Mouse (Mus musculus) liver, embryonic 16.5 days (tissue): ENCODE measurements around the gene Slc25a23. TPM values are rescaled to one million over a fixed set of nuclear protein-coding genes. Genes with fewer than 3 reads are reported as not detected.
A peak's percentile ranks its signal among the peaks of the same experiment; 100 is the strongest.

Experiments used
- ATAC-seq: fragments of 200-750 bp; cut with Nextera tagmentation; 2 replicates; pipeline ENCODE4 v1.8.0; 2017; ENCODE audit warnings: low read depth, mild to moderate bottlenecking, moderate number of reproducible peaks, moderate library complexity
- H3K27ac ChIP-seq: fragments of 300-500 bp; sonication (generic); 2 replicates; pipeline ENCODE4 v1.5.1; 2014; ENCODE audit warnings: mild to moderate bottlenecking, low read length
- H3K27me3 ChIP-seq: fragments of 300-500 bp; sonication (generic); 2 replicates; pipeline ENCODE4 v1.6.1; 2014; ENCODE audit warnings: low read depth, low read length, mixed read lengths; ENCODE audit not compliant: control insufficient read depth, insufficient read depth
- H3K36me3 ChIP-seq: fragments of 300-500 bp; sonication (generic); 2 replicates; pipeline ENCODE4 v1.6.1; 2014; ENCODE audit warnings: mild to moderate bottlenecking; ENCODE audit not compliant: control insufficient read depth, insufficient read depth
- H3K4me1 ChIP-seq: fragments of 300-500 bp; sonication (generic); 2 replicates; pipeline ENCODE4 v1.6.1; 2014; ENCODE audit warnings: low read depth, low read length, mixed read lengths; ENCODE audit not compliant: control insufficient read depth
- H3K4me2 ChIP-seq: fragments of 300-500 bp; sonication (generic); 2 replicates; pipeline ENCODE4 v1.6.1; 2014; ENCODE audit warnings: low read depth, low read length, mixed read lengths
- H3K4me3 ChIP-seq: fragments of 300-500 bp; sonication (generic); 2 replicates; pipeline ENCODE4 v1.5.1; 2014; ENCODE audit warnings: low read depth, mild to moderate bottlenecking, low read length
- H3K9ac ChIP-seq: fragments of 300-500 bp; sonication (generic); 2 replicates; pipeline ENCODE4 v1.6.1; 2014; ENCODE audit warnings: low read depth, low read length
- H3K9me3 ChIP-seq: fragments of 300-500 bp; sonication (generic); replicated peaks from 2 replicates; pipeline ENCODE4 v1.6.1; 2016; ENCODE audit warnings: low read length; ENCODE audit not compliant: control insufficient read depth
- WGBS: fragments of 180-500 bp; shearing (Covaris S2); extraction: QIAGEN DNeasy Blood & Tissue Kit; methylation state at CpG from one replicate; pipeline ENCODE4 v1.1.7; 2014; ENCODE audit not compliant: insufficient replicate concordance; 5-methylcytosine and 5-hydroxymethylcytosine counted together
- polyA plus RNA-seq: library from polyadenylated mRNA; unstranded; fragments of >200 nt; fragmentation: Nextera tagmentation; extraction: Ambion mirVana; gene quantifications from 2 replicates; pipeline ENCODE4 v1.2.1, GENCODE M21; 2015

Slc25a23 gene
- 4.4 and 7.0 TPM in 2 replicates for polyA plus RNA-seq

DNA sequence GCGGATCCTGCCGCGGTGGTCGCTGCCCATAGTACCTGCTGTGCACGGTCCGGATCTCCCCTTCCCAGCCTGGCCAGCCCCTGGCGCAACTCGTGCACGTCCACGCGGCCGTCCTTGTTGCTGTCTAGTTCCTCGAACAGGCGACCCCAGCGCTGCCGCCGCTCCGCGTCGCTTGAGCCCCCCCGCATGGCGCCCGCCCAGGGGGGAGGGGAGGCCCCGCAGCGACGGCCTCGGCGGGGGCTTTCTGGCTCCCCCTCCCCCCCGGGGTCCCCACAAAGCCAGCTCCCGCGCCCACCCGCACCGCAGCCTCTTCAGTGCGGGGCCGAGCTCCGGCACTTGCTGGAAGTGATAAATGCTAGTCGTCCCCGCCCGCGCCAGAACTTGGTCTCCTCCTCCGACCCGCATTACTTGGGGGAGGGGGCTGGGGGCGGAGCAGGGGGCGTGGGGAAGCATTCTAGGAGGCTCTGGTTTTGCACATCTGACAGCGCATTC is at the start of gene Slc25a23:
Gene Slc25a23 (minus strand): TSS at position 378 of the 492 bp plus-strand sequence.
- WGBS = under 1% methylated on average over 39 of the region's 45 CpGs
- Histone ChIP-seq H3K9ac (peak within 1 kb of the TSS; percentile 63), H3K4me2 (peak within 1 kb of the TSS; percentile 90), H3K27ac (peak within 1 kb of the TSS; percentile 75), H3K36me3 (no peaks in the 10 kb centered on the region), H3K27me3 (peaks cover 45% of the 10 kb centered on the region), H3K4me1 (peaks cover 19% of the 10 kb centered on the region), H3K9me3 (no peaks in the 10 kb centered on the region), H3K4me3 (peak within 1 kb of the TSS; percentile 65)
- peak; percentile 33 for ATAC-seq

DNA sequence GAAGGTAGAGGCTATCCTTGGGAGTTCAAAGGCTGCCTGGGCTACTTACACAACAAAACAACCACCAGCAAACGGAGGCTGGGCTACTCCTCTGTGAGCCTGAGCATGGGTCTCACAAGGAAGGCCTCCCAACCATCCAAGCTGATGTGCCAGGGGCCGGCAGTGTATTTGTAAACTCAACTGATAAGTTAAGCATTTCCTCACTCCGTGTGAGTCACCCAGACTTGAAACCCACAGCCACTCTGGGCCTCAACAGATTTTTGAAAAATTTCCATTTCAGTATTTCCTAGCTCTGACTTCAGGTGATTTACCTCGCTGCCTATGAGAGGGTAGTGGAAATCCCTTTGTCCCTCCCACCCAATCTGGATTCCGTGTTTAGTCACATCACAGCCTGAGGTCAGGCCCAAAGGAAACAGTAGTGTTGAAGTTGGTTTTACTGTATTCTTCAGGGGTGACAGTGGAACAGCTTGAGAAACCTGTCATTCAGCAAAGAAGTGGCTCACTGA is 49.1 kb upstream of the Slc25a23 start:
- Histone ChIP-seq H3K9ac (no peak overlapping the region), H3K27ac (no peak overlapping the region), H3K4me2 (no peak overlapping the region), H3K4me3 (no peak overlapping the region), H3K27me3 (peaks cover 20% of the 10 kb centered on the region), H3K36me3 (no peaks in the 10 kb centered on the region), H3K9me3 (no peaks in the 10 kb centered on the region), H3K4me1 (no peaks in the 10 kb centered on the region; the same call in none of the 2 replicates)
- ATAC-seq = no peak
- WGBS = 37% methylated on average over 5 of the region's 5 CpGs

DNA sequence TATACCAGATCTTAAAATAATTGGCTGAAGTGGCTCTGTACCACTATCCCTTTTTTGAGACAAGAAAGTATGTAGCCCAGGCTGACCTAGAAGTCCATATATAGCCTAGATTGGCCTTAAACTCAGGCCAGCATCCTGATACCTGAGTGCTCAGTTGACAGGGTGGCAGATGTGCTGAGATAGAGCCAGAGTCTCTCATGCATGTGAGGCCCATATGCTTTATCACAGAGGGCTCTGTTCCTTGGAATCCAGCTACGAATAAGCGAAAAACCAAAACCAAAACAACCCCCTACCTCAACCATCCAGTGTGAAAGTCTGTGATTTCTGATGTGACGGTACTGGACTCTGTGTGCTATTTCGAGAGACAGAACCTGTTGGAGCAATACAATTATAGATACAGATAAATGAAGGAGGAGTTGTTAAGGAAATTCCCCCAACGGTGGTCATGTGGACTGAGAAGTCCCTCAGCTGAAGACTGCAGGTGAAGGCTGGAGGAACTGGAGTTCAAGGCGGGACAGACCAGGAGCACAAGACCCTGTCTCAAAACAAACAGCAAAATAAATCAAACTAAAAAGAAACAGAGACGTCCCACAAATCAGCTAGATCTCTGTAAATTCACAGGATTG is 48.5 kb upstream of the Slc25a23 start:
- Histone ChIP-seq H3K9me3 (no peaks in the 10 kb centered on the region), H3K4me2 (no peak overlapping the region), H3K4me3 (no peak overlapping the region), H3K9ac (no peak overlapping the region), H3K4me1 (no peaks in the 10 kb centered on the region; the same call in none of the 2 replicates), H3K36me3 (no peaks in the 10 kb centered on the region), H3K27ac (no peak overlapping the region), H3K27me3 (peaks cover 20% of the 10 kb centered on the region)
- no peak for ATAC-seq
- WGBS = 57% methylated on average over 7 of the region's 7 CpGs

DNA sequence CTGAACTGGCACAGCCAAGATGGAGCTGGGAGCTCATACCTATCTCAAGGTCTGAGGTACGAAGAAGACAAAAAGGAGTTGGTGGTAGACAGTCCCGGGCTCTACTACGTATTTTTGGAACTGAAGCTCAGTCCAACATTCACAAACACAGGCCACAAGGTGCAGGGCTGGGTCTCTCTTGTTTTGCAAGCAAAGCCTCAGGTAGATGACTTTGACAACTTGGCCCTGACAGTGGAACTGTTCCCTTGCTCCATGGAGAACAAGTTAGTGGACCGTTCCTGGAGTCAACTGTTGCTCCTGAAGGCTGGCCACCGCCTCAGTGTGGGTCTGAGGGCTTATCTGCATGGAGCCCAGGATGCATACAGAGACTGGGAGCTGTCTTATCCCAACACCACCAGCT is 47.4 kb upstream of the Slc25a23 start:
- no peak overlapping the region for H3K27ac ChIP-seq
- no peak overlapping the region for H3K4me3 ChIP-seq
- H3K9ac ChIP-seq = no peak overlapping the region
- H3K4me2 ChIP-seq = no peak overlapping the region
- H3K4me1 ChIP-seq = no peaks in the 10 kb centered on the region; the same call in none of the 2 replicates
- no peaks in the 10 kb centered on the region for H3K9me3 ChIP-seq
- WGBS = 58% methylated on average over 5 of the region's 5 CpGs
- no peak for ATAC-seq
- H3K27me3 ChIP-seq = peaks cover 20% of the 10 kb centered on the region
- H3K36me3 ChIP-seq = no peaks in the 10 kb centered on the region

DNA sequence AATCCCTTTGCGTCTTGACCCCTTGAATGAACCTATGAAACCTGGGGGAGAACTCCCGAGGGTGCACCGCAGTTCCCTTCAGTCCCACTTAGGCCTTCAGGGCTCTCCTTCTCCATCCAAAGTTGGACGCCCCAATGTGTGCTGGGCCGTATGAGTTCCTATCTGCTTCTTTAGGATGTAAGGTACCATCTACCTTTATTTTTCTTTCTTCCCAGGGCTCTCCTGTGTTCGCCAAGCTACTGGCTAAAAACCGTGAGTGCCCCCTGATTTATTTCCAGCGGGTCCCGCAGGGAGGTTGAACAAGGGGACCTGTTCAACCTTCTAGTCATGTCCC is 46.3 kb upstream of the Slc25a23 start:
- peaks cover 20% of the 10 kb centered on the region for H3K27me3 ChIP-seq
- H3K27ac ChIP-seq = no peak overlapping the region
- ATAC-seq = no peak
- peak overlapping the region; percentile 66 for H3K4me2 ChIP-seq
- H3K9me3 ChIP-seq = no peaks in the 10 kb centered on the region
- H3K4me3 ChIP-seq = peak overlapping the region; percentile 55
- no peak overlapping the region for H3K9ac ChIP-seq
- no peaks in the 10 kb centered on the region for H3K36me3 ChIP-seq
- no peaks in the 10 kb centered on the region; the same call in none of the 2 replicates for H3K4me1 ChIP-seq
- WGBS = 15% methylated on average over 9 of the region's 9 CpGs

DNA sequence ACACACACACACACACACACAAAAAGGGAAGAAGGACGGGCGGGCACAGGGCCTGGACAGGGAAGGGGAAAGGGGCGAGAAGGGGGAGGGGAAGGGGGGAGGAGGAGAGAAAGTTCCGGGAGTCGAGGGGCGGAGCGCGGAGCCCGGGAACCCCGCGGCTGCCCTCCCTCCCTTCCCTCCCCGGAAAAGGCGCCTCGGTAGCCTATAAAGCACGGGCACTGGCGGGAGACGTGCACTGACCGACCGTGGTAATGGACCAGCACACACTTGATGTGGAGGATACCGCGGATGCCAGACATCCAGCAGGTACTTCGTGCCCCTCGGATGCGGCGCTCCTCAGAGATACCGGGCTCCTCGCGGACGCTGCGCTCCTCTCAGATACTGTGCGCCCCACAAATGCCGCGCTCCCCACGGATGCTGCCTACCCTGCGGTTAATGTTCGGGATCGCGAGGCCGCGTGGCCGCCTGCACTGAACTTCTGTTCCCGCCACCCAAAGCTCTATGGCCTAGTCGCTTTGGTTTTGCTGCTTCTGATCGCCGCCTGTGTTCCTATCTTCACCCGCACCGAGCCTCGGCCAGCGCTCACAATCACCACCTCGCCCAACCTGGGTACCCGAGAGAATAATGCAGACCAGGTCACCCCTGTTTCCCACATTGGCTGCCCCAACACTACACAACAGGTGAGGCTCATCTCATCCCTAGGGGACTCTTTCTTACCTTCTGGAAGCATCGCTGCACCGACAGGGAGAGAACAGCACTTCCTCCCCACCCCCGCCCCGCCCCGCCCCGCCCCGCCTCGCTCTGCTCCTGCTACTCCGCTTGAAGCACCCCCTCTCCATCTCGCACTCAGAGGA is 45.7 kb upstream of the Slc25a23 start, which contains the start of gene Tnfsf9:
Gene Tnfsf9 (plus strand): TSS at position 145 of the 854 bp plus-strand sequence.
- peak within 1 kb of the TSS; percentile 31; the same call in 1 of the 2 replicates for H3K9ac ChIP-seq

DNA sequence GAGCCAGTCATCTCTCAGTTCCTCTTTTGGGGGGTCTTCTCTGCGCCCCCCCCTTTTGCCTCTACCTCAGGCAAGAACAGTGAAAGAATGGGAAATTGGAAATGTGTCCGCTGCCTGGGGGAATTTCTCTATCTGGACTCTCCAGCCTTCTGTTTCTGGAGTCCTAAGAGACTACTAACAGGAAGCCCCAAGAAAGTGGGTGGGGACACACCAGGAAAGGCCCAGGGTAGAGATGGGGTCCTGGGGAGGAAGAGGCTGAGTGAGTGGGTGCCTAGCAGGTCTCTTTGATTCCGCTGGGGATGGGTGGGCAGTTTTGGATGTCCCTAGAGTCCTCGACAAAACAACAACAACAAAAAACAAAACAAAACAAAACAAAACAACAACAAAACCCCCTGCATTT is 44.8 kb upstream of the Slc25a23 start:
- Histone ChIP-seq H3K27ac (no peak overlapping the region), H3K27me3 (peaks cover 20% of the 10 kb centered on the region), H3K4me3 (no peak overlapping the region), H3K4me2 (peak overlapping the region; percentile 66; the same call in 1 of the 2 replicates), H3K36me3 (no peaks in the 10 kb centered on the region), H3K4me1 (no peaks in the 10 kb centered on the region; the same call in none of the 2 replicates), H3K9me3 (no peaks in the 10 kb centered on the region), H3K9ac (no peak overlapping the region)
- WGBS = 23% methylated on average over 4 of the region's 4 CpGs
- ATAC-seq = no peak

More for the DNA sequence above, 45.7 kb upstream of the Slc25a23 start, which contains the start of gene Tnfsf9:
- peaks cover 20% of the 10 kb centered on the region for H3K27me3 ChIP-seq
- H3K27ac ChIP-seq = no peak within 1 kb of the TSS
- H3K4me2 ChIP-seq = peak within 1 kb of the TSS; percentile 66
- no peaks in the 10 kb centered on the region; the same call in none of the 2 replicates for H3K4me1 ChIP-seq
- peak within 1 kb of the TSS; percentile 55 for H3K4me3 ChIP-seq
- under 1% methylated on average over 52 of the region's 61 CpGs for WGBS
- peak; percentile 54 for ATAC-seq
- no peaks in the 10 kb centered on the region for H3K9me3 ChIP-seq
- no peaks in the 10 kb centered on the region for H3K36me3 ChIP-seq

DNA sequence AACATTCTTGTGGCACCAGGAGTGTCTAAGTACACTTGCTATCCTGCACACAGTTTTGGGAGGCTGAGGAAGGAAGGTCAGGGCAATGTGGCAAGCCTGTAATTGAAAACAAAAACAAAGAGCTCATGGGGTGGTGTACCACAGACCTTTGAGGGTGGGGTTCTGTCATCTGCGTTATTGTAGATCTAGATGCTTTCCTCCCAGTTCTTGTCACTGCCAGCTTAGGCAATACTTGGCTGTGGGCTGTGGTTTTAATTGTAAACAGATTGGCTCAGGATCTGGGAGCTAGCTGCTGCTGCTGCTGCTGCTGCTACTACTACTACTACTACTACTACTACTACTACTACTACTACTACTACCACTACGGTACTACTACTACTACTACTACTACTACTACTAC is 42.6 kb upstream of the Slc25a23 start:
- H3K4me3 ChIP-seq = no peak overlapping the region
- H3K9ac ChIP-seq = no peak overlapping the region
- H3K36me3 ChIP-seq = no peaks in the 10 kb centered on the region
- H3K4me2 ChIP-seq = no peak overlapping the region
- peaks cover 20% of the 10 kb centered on the region for H3K27me3 ChIP-seq
- no peak overlapping the region for H3K27ac ChIP-seq
- 55% methylated on average over 2 of the region's 2 CpGs for WGBS
- ATAC-seq = no peak
- H3K4me1 ChIP-seq = no peaks in the 10 kb centered on the region; the same call in none of the 2 replicates
- H3K9me3 ChIP-seq = no peaks in the 10 kb centered on the region
